Mouse (Mus musculus) stomach, embryonic 14.5 days (tissue): Measurements from ENCODE around the gene Mettl23. TPM values are rescaled to one million over a fixed set of nuclear protein-coding genes. Genes with fewer than 3 reads are reported as not detected.
A peak's percentile ranks its signal among the peaks of the same experiment; 100 is the strongest.

Experiments
- ATAC-seq: fragments of 200-750 bp; cut with Nextera tagmentation; 2 replicates; pipeline ENCODE4 v1.8.0; 2017; ENCODE audit warnings: low read depth, moderate TSS enrichment; ENCODE audit not compliant: insufficient number of reproducible peaks, insufficient read depth, low FRiP score
- H3K27ac ChIP-seq: fragments of 300-500 bp; sonication (generic); 2 replicates; pipeline ENCODE4 v1.5.1; 2014; ENCODE audit warnings: mild to moderate bottlenecking, low read length, moderate library complexity, mixed read lengths
- H3K27me3 ChIP-seq: fragments of 300-500 bp; sonication (generic); 2 replicates; pipeline ENCODE4 v1.6.1; 2014; ENCODE audit warnings: low read length, control low read depth, mixed read lengths; ENCODE audit not compliant: control insufficient read depth, insufficient read depth
- H3K36me3 ChIP-seq: fragments of 300-500 bp; sonication (generic); 2 replicates; pipeline ENCODE4 v1.6.1; 2014; ENCODE audit warnings: mild to moderate bottlenecking, control low read depth, low read length, moderate library complexity, mixed read lengths; ENCODE audit not compliant: control insufficient read depth, insufficient read depth
- H3K4me1 ChIP-seq: fragments of 300-500 bp; sonication (generic); 2 replicates; pipeline ENCODE4 v1.6.1; 2014; ENCODE audit warnings: low read length, control low read depth, mixed read lengths; ENCODE audit not compliant: control insufficient read depth, insufficient read depth
- H3K4me2 ChIP-seq: fragments of 300-500 bp; sonication (generic); replicated peaks from 2 replicates; pipeline ENCODE4 v1.6.1; 2014; ENCODE audit warnings: low read depth, low read length, control low read depth
- H3K4me3 ChIP-seq: fragments of 300-500 bp; sonication (generic); 2 replicates; pipeline ENCODE4 v1.5.1; 2014; ENCODE audit warnings: low read depth, low read length, control low read depth
- H3K9ac ChIP-seq: fragments of 300-500 bp; sonication (generic); replicated peaks from 2 replicates; pipeline ENCODE4 v1.6.1; 2014; ENCODE audit warnings: low read depth, mild to moderate bottlenecking, control low read depth, low read length, moderate library complexity, mixed read lengths
- H3K9me3 ChIP-seq: fragments of 300-500 bp; sonication (generic); 2 replicates; pipeline ENCODE4 v1.6.1; 2016; ENCODE audit warnings: low read depth, low read length, control low read depth; ENCODE audit not compliant: control insufficient read depth
- WGBS: fragments of 180-500 bp; shearing (Covaris S2); extraction: QIAGEN DNeasy Blood & Tissue Kit; methylation state at CpG from one replicate; pipeline ENCODE4 v1.1.7; 2014; 5-methylcytosine and 5-hydroxymethylcytosine counted together
- polyA plus RNA-seq: library from polyadenylated mRNA; unstranded; fragments of >200 nt; fragmentation: Nextera tagmentation; extraction: Ambion mirVana; gene quantifications from 2 replicates; pipeline ENCODE4 v1.2.1, GENCODE M21; 2014

The Mettl23 gene
- polyA plus RNA-seq, 1 experiment from 2014 or later = 71.7 TPM

GRCm38 (mm10) chr11:116853512-116853928 lies 10.4 kb downstream of the Mettl23 start:
- Histone ChIP-seq H3K27me3 (no peaks in the 10 kb centered on the region), H3K9ac (peak overlapping the region; percentile 60), H3K9me3 (no peaks in the 10 kb centered on the region), H3K4me3 (peak overlapping the region; percentile 97), H3K4me1 (peaks cover 17% of the 10 kb centered on the region), H3K27ac (peak overlapping the region; percentile 98), H3K36me3 (peaks cover 23% of the 10 kb centered on the region), H3K4me2 (peak overlapping the region; percentile 67)
- under 1% methylated on average over 36 of the region's 36 CpGs for WGBS
- ATAC-seq = peak; percentile 90

GRCm38 (mm10) chr11:116854279-116854678 lies 11.2 kb downstream of the Mettl23 start:
- H3K36me3 ChIP-seq = peaks cover 21% of the 10 kb centered on the region

GRCm38 (mm10) chr11:116857183-116857850 lies 14.2 kb downstream of the Mettl23 start:
- 55% methylated on average over 12 of the region's 12 CpGs for WGBS
- Histone ChIP-seq H3K27ac (no peak overlapping the region), H3K4me3 (no peak overlapping the region), H3K27me3 (no peaks in the 10 kb centered on the region), H3K4me2 (no peak overlapping the region), H3K9me3 (no peaks in the 10 kb centered on the region), H3K36me3 (peaks cover 24% of the 10 kb centered on the region), H3K9ac (no peak overlapping the region), H3K4me1 (peaks cover 11% of the 10 kb centered on the region; the same call in 1 of the 2 replicates)
- ATAC-seq = no peak

More at GRCm38 (mm10) chr11:116854279-116854678, 11.2 kb downstream of the Mettl23 start:
- H3K27me3 ChIP-seq = no peaks in the 10 kb centered on the region
- peaks cover 17% of the 10 kb centered on the region for H3K4me1 ChIP-seq
- ATAC-seq = no peak
- no peak overlapping the region for H3K27ac ChIP-seq
- WGBS = 36% methylated on average over 10 of the region's 10 CpGs
- peak overlapping the region; percentile 60 for H3K9ac ChIP-seq
- H3K4me3 ChIP-seq = peak overlapping the region; percentile 97
- no peaks in the 10 kb centered on the region for H3K9me3 ChIP-seq
- peak overlapping the region; percentile 67 for H3K4me2 ChIP-seq

- H3K36me3 ChIP-seq = peaks cover 42% of the 10 kb centered on the region
- 60% methylated on average over 10 of the region's 10 CpGs for WGBS
- no peak overlapping the region for H3K27ac ChIP-seq
- H3K4me3 ChIP-seq = no peak overlapping the region
- ATAC-seq = no peak
- H3K4me1 ChIP-seq = no peaks in the 10 kb centered on the region
- no peaks in the 10 kb centered on the region for H3K9me3 ChIP-seq
- no peak overlapping the region for H3K9ac ChIP-seq
- H3K4me2 ChIP-seq = no peak overlapping the region
- H3K27me3 ChIP-seq = no peaks in the 10 kb centered on the region
Observed at GRCm38 (mm10) chr11:116864444-116864843, 21.4 kb downstream of the Mettl23 start.

GRCm38 (mm10) chr11:116865945-116866585 lies 23.0 kb downstream of the Mettl23 start:
- Histone ChIP-seq H3K4me2 (no peak overlapping the region), H3K27me3 (no peaks in the 10 kb centered on the region), H3K36me3 (peaks cover 29% of the 10 kb centered on the region; the same call in 1 of the 2 replicates), H3K9me3 (no peaks in the 10 kb centered on the region), H3K4me3 (no peak overlapping the region), H3K4me1 (no peaks in the 10 kb centered on the region), H3K9ac (no peak overlapping the region), H3K27ac (no peak overlapping the region)
- 78% methylated on average over 12 of the region's 12 CpGs for WGBS
- no peak for ATAC-seq

- Histone ChIP-seq H3K27ac (no peak overlapping the region), H3K36me3 (peaks cover 30% of the 10 kb centered on the region; the same call in 1 of the 2 replicates), H3K4me2 (no peak overlapping the region), H3K27me3 (no peaks in the 10 kb centered on the region), H3K4me1 (no peaks in the 10 kb centered on the region), H3K9ac (no peak overlapping the region), H3K4me3 (no peak overlapping the region), H3K9me3 (no peaks in the 10 kb centered on the region)
- ATAC-seq = no peak
- 74% methylated on average over 3 of the region's 3 CpGs for WGBS
Observed at GRCm38 (mm10) chr11:116868129-116868528, 25.1 kb downstream of the Mettl23 start.

- ATAC-seq = no peak
- H3K4me2 ChIP-seq = no peak overlapping the region
- no peak overlapping the region for H3K9ac ChIP-seq
- H3K36me3 ChIP-seq = peaks cover 28% of the 10 kb centered on the region
- no peaks in the 10 kb centered on the region for H3K27me3 ChIP-seq
- no peak overlapping the region for H3K4me3 ChIP-seq
- H3K4me1 ChIP-seq = no peaks in the 10 kb centered on the region
- H3K27ac ChIP-seq = no peak overlapping the region
- WGBS = 82% methylated on average over 8 of the region's 8 CpGs
- no peaks in the 10 kb centered on the region for H3K9me3 ChIP-seq
Observed at GRCm38 (mm10) chr11:116869223-116869622, 26.1 kb downstream of the Mettl23 start.

- Histone ChIP-seq H3K4me1 (no peaks in the 10 kb centered on the region), H3K4me3 (no peak overlapping the region), H3K4me2 (no peak overlapping the region), H3K9ac (no peak overlapping the region), H3K27ac (no peak overlapping the region), H3K36me3 (peaks cover 32% of the 10 kb centered on the region), H3K9me3 (no peaks in the 10 kb centered on the region), H3K27me3 (no peaks in the 10 kb centered on the region)
- no peak for ATAC-seq
- WGBS = 76% methylated on average over 4 of the region's 4 CpGs
Observed at GRCm38 (mm10) chr11:116869641-116870040, 26.6 kb downstream of the Mettl23 start.
